Mouse (Mus musculus) gastrocnemius, postnatal 36 days (tissue): ENCODE measurements at regions not wholly inside any gene's neighbourhood (a gene's known extent, or its start where the extent isn't known, plus 50 kb on each side); places are given as distances from the start of the nearest gene placed in this dataset.
"Not testable (repeated sequence)": the region's sequence is repeated elsewhere in the genome, so short reads cannot be mapped to it uniquely, and the experiment has no call there.

Experiments
- DNase-seq, 2 experiments: peaks; one replicate each; pipeline ENCODE4 v3.0.0; 2022
- intact Hi-C: fragments of 180-260 bp; cut with DNase I; formaldehyde crosslinking; loops from one replicate; pipeline ENCODE4 v1.15.1; 2025

- intact Hi-C loops, result loop anchor here (5.0 kb wide), 1 partner anchor 100 kb away; no protein-coding TSS in a partner anchor
Measured at GRCm38 (mm10) chr12:71522451-71522850, 212.8 kb downstream of the Dact1 start.

DNA sequence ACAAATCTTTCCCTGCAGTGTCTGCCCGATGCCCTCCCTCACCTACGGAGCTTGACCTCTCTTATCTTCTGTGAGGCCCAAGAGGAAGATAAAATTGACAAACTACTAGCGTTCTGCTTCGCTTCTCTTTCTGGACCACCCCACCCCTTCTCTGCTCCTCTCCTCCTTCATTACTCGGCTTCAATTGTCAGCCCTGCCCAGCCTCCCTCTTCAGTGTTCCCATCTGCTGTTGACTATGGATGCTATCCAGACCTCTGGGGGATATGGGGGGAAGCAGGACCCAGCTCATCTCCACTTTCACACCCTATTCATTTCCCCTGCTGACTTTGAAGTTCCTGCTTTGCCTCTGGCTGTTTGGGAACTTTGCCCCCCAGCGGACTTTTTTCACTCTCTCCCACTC, 214.5 kb downstream of the Dact1 start:
- intact Hi-C loops, result loop anchor here (5.0 kb wide), 1 partner anchor 98 kb away; no protein-coding TSS in a partner anchor
- no peak for DNase-seq

More at GRCm38 (mm10) chr12:71522451-71522850, 212.8 kb downstream of the Dact1 start:
- DNase-seq, result no peak

DNA sequence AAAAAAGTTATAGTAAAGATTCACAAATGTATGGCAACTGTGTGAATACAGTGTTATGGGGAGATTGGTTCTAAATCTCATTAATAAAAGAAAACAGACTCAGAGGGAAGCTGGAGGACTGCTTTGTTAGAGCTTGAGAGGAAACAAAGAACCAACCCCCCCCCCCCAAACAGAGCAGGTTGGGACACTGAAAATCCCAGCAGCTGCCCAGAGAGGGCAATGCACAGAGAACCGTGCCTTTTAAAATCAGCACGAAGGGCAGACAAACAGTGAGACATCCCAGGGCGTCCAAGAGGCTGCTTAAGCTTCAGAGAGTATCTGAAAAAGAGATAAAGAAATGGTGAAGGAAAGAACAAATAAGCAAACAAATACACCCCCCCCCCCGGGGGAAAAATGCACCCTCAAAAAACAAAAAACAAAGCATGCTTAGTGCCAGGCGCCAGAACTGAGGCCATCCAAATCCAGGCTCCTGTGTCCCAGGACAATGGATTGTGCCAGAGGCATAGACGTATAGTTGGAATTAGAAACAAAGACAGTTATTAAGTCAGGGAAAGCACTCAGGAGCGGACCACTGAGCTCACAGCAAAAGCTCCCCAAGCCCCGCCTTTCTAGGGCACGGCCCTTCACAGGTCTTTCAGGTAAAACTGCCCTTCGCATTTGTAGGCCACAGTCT, 215.7 kb downstream of the Dact1 start:
- intact Hi-C loops, result no loop called here
- no peak for DNase-seq

DNA sequence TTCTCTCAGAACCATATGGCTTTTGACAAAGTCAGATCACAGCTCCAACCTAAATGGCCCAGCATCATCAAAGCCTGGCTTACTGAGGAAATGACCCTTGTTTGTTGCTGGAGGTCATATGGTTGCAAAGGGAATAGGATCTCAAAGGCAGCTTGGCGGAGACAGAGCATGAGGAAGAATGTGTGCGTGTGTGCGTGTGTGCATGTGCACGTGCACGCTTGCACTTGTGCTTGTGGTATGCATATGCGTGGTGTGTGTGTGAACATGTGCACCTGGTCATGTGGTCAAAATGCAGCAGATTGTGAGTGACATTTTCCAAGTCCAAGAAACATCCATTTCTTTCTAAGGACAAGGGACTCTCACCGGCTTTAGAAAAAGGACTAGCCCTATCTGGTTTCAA, 216.9 kb downstream of the Dact1 start:
- DNase-seq, result no peak
- intact Hi-C loops, result no loop called here

GRCm38 (mm10) chr12:71532161-71532560, 222.5 kb downstream of the Dact1 start:
- intact Hi-C loops, result no loop called here
- no peak for DNase-seq

GRCm38 (mm10) chr12:71532708-71533450, 223.2 kb downstream of the Dact1 start:
- intact Hi-C loops, result no loop called here
- no peak for DNase-seq

DNA sequence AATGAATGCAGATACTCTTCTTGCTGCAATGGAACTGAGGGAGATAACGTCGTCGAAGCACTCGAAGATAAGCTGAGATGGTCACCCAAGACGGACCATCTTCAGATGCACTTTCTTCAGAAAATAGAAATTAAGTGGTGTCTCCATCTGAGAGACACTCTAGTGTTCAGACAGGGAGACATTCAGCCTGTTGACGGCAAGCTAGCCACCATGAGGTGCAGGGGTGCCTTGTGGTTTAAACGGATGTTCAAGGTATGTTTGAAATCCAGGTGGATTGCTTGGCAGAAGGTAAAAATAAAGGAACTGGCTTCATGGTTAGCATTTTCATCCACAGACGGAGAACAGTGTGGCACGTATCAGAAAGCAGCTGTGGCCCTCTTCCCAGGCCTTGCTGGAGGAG, 224.0 kb downstream of the Dact1 start:
- intact Hi-C loops, result no loop called here
- DNase-seq, result no peak

GRCm38 (mm10) chr12:71534199-71534598, 224.5 kb downstream of the Dact1 start:
- intact Hi-C loops, result no loop called here

GRCm38 (mm10) chr12:71535251-71535650, 225.6 kb downstream of the Dact1 start:
- intact Hi-C loops, result no loop called here
- DNase-seq, result no peak

More at GRCm38 (mm10) chr12:71534199-71534598, 224.5 kb downstream of the Dact1 start:
- DNase-seq, result no peak

DNA sequence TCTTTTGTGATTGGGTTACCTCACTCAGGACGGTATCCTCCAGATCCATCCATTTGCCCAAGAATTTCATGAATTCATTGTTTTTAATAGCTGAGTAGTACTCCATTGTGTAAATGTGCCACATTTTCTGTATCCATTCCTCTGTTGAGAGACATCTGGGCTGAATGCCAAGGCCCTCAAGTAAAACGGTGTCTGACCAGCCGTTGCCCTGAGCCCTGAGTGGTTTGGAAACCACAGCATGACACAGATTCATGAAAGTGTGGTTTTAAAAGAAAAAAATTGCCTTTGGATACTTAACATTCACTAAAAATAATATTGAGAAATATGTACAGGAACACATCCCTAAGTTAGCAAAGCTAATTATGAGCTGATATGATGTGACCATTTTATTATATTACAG, 226.1 kb downstream of the Dact1 start:
- intact Hi-C loops, DNase-seq: not testable (repeated sequence)

DNA sequence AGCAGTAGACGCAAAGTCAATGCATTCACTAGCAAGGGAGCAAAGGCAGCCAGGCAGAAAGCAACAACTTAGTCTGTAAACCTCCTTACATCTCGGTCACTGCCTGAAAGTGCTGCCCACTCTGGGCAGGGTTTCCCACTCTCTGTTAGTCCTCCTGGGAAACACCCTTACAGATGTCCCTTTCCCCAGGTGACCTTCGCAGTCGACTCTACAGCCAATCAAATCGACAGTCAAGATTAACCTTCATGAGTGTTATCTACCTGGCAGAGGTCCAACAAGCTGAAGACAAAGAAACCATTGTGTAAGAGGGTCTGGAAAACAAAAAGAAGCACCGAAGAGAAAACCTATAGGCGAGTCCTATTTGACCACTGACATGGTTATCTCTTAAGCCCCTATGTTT, 229.0 kb downstream of the Dact1 start:
- DNase-seq, result no peak
- intact Hi-C loops, result no loop called here

GRCm38 (mm10) chr12:71540279-71540678, 230.6 kb downstream of the Dact1 start:
- DNase-seq, result no peak
- intact Hi-C loops, result no loop called here

GRCm38 (mm10) chr12:71541961-71542360, 232.3 kb downstream of the Dact1 start:
- DNase-seq, result no peak
- intact Hi-C loops, result no loop called here

GRCm38 (mm10) chr12:71543571-71544119, 234.0 kb downstream of the Dact1 start:
- intact Hi-C loops, result no loop called here
- no peak for DNase-seq

- intact Hi-C loops, result no loop called here
- DNase-seq, result no peak
Measured at GRCm38 (mm10) chr12:71544401-71545159, 234.9 kb downstream of the Dact1 start.

- intact Hi-C loops, result no loop called here
- DNase-seq, result no peak
Measured at GRCm38 (mm10) chr12:71546523-71547265, 237.0 kb downstream of the Dact1 start.

DNA sequence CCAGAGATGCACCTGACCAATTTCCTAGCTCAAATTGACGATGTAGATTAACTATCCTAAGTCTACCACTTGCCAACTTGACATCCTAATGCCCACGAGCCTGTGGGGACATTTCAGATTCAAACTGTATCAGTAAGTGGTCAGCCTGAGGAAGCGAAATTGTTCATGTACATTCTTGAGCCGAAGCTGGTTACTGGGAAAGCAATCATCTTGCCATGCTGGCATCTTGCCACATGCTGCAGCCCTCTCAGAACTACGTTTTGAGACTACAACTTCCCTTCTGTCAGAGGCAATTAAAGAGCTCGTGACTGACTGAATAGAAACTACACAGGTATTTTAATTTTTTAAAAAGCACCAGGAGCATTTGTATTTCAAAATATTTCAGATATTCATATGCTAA, 239.7 kb downstream of the Dact1 start:
- no peak for DNase-seq
- intact Hi-C loops, result no loop called here

DNA sequence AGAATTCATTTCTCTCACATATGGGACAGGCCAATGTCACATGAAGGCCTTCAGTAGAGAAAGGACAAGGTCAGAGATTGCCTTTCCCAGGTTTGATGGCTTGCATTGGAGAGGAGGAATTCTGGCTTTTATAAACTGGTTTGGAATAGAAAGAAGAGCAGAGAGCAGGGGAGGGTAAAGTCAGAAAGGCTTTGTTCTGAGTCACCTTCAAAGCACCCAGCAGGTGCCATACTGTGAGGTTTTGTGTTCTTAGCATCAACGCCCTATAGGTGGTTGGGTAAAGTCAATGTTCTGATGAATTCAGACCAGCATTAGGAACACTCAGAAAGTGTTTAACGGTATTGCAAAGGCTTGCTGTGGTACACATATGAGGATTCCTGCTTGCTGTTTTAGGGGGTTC, 244.5 kb downstream of the Dact1 start:
- intact Hi-C loops, result no loop called here

GRCm38 (mm10) chr12:71561259-71561658, 251.6 kb downstream of the Dact1 start:
- intact Hi-C loops, result no loop called here
- DNase-seq, result no peak

More for the DNA sequence above, 244.5 kb downstream of the Dact1 start:
- no peak for DNase-seq

DNA sequence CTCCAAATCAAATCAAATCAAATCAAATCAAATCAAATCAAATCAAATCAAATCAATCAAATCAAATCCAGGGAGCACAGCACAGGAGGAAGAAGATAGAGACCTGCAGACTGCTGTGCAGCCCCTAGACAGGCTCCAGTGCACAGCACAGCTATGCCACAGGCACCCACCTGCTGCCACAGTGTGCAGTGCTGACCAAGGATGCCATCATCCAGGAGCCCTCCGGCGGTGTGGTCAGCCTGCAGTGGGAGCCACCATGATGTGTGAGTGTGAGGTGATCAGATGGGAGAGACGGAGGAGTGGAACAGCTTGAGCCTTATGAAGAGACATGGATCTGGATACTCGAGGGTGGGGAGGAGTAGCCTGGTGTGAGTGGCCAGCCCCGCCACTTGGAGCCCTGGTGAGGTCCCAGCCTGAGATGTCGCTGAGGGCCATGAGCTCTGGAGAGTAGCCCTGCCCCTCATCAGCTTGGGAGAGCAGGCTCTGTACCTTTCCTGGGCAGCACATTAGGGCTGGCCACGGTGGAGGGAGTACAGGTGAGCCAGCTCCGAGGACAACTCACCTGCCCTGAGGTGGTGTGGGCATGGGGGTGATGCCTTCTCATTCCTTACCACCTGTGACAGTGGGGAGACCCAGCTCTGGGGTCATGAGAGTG, 252.4 kb downstream of the Dact1 start:
- intact Hi-C loops, result no loop called here
- no peak for DNase-seq
